Mouse (Mus musculus) A20 (cell line): Measurements from ENCODE around the gene Rsf1.
A peak's percentile ranks its signal among the peaks of the same experiment; 100 is the strongest.

ENCODE experiments used
- DNase-seq: peaks from one replicate; pipeline ENCODE4 v3.0.0-alpha.2; 2011; ENCODE audit warnings: low read depth, low spot score

The Rsf1 gene

DNA sequence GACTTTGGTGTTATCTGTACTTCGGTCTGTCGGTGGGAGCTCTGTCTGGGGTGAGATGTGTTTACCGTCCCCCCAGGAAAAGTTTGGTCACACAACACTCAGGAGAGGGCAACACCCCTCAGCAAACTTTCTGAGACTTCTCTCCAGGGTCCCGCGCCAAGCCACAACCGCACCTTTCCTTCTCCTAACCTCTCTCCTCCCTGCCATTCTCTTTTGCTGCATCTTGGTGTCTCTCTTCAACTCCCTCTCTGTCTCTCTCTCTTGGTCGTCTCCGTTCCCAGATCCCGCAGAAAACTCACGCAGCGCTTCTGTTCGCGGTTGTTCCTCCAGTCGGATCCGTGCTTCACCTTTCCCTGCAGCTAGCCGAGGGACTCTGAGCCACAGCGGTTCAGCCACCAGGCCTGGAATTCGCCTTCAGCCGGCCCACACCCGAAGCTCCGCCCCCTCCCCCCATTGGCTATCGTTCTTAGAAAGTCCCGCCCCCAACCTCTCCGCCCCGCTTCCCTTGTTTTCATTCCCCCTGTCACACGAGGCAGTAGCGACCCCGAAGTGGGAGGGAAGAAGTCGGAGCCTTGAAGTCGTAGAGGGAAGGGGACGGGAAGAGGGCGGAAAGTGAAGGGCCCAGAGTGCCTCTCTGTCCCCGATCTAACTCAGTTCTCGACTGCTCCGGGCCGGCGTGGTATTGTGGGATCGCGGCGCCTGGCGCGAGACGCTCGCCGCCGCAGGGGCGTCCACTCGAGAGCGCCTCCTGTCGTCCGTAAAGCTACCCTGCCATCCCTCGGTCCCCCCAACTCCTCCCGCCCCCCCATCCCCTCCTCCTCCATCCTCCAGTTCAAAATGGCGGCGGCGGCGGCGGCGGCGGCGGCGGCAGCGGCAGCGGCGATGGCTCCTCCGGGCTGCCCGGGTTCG lies at the start of gene Rsf1, which contains the start of gene Aamdc:
Gene Rsf1, plus strand, starts transcription at position 823 of the 909 bp plus-strand sequence.
Gene Aamdc, minus strand, starts transcription at position 431 of the 909 bp plus-strand sequence.
- DNase-seq: peak; percentile 97

DNA sequence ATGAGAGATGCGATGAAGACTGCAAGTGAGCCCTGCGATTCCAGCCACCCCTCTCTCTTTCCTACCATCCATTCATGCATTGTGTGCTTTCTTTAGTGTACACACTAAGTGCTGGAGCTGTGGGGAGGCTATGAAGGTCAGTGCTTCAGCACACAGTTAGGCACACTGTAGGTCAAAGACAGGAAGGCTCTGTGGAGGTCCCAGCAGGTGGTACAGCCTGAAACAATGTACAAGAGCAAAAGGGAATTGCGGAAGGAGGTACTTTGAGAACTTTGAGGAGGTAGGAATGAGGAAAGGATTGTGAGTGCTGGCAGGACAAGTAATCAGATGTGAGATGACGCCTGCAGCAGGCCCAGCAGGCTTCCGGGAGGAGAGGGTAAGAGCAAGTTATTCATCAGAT lies 44.2 kb upstream of the Rsf1 start:
- no peak for DNase-seq

GRCm38 (mm10) chr7:97536571-97536970 lies 43.1 kb upstream of the Rsf1 start:
- no peak for DNase-seq

DNA sequence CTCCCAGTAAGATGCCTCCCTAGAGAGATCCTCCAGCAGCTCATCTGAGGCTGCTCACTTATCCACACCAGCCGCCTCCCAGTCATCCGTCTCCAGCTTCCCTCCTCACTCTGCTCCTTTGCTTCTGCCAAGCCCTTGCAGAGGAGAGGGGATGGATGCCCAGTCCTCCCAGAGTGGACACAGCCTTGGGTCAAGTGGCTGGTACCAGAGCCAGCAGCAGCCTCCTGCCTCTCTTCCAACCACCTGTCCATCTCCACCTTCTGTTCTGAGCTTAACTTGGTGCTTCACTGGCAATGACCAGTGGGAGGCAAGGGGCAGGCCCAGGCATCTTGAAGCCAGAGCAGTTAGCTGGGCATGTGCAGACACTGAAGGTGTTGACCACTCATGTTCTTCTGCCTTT lies 33.2 kb upstream of the Rsf1 start:
- no peak for DNase-seq

- no peak for DNase-seq
Observed at GRCm38 (mm10) chr7:97549301-97549700, 30.4 kb upstream of the Rsf1 start.

DNA sequence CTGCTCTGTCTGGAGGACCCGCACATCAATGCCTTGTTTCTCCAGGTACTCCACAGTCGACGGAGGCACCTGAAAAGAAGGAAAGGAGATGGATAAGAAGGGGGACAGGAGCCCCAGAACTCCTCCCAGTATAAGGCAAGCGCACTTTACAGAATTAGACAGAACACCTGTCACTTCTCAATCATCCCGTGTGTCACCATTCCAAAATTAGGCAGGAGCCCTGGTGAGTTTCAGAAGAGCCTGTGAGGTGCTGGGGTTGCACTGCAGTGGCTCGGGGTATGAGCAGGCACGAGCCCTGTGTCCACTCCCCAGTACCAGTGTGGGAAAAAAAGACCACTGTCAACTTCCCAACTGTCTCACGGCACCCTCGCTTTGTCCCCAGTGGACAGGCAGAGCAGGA lies 29.0 kb upstream of the Rsf1 start:
- DNase-seq: no peak

DNA sequence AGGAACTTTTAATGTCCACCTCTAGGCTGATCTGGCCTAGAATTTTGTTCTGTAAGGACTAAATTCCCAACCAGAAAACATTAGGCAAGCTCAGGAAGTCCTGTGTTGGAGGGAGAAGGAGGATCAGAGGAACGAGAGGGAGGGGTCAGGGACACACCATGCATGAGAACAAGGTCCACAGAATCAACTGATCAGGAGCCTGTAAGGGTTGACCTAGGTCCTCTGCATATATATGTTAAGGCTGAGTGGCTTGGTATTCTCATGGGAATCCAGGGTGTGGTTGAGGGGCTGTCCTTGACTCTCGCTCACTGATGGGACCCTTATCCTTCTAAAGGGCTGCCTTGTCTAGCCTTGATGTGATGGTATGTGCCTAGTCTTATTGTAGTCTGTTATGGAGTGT lies 16.1 kb upstream of the Rsf1 start:
- DNase-seq: no peak

GRCm38 (mm10) chr7:97569372-97569771 lies 10.3 kb upstream of the Rsf1 start:
- no peak for DNase-seq

DNA sequence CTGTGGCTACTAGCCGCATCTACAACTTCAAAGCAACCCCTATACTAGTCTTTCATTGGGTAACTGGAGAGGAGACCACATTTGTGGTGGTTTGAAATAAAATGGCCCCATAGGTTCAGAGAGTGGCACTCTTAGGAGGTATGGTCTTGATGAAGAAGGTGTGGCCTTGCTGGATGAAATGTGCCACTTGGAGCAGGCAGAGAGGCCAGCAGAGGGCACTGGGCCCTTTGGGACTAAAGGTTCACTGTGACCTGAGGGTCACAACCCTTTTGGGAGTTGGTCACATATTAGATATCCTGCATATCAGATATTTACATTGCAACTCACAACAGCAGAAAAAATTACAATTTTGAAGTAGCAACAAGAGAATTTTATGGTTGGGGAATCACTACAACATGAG lies 9.3 kb upstream of the Rsf1 start:
- DNase-seq: peak; percentile 37

- DNase-seq: peak; percentile 55
Observed at GRCm38 (mm10) chr7:97578361-97579066, 1.2 kb upstream of the Rsf1 start.

DNA sequence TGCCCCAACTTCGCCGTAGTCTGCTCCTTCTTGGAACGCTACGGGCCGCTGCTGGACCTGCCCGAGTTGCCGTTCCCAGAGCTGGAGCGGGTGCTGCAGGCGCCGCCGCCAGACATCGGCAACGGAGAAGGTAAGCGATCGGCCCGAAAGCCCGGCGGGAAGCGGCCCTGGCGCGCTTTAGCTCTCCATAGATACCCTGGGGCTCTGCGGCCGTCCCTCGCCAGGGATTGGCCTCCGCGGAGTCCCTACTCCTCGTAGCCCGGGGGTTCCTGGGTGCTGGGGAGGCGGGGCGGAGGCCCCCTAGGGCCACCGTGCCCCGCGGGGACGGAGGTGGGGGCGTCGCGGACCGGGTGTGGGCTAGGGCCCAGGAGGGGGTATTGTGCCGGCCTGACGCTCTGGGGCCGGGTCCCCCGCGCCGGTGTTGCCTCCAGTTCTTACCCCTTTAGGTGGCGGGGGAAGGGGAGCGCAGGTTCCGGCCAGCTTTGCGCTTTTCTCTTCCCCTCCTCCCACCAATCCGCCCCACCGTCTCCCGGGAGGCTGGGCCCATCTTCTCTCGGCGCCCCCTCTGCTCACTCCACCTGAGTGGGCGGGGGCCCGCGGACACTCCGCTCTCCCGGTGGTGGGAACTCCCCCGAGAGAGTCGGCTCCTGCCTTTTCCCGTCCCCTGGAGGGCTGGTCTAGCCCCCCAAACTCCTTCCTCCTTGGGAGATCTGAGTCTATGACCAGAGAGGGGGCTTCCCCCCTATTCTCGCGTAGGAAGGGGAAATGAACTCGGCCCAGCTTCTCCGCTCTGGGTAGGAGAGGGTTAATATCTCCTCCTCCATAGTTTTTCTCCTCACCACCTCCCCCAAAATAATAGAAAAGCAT lies 520 bp downstream of the Rsf1 start:
- peak; percentile 88 for DNase-seq

DNA sequence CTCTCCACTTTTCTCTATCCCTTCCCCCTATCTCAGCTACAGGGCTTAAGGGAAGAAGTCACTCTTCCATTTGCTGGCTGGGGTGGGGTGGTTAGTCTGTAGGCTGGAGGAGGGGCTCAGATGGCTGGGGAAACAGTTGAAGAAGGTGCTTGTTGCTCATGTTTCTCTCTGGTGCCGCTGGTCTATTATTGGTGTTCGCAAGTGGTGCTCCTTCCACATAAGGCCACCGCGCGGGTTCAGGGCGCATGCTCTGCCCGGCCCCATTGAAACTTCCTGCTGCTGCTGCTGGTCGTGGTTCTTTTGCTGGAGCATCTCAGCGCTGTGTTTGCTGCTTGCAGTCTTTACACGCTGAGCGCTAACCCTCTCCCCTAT lies 1.1 kb downstream of the Rsf1 start:
- peak; percentile 90 for DNase-seq

GRCm38 (mm10) chr7:97588506-97588905 lies 8.8 kb downstream of the Rsf1 start:
- no peak for DNase-seq

- DNase-seq: no peak
Observed at GRCm38 (mm10) chr7:97590488-97590887, 10.8 kb downstream of the Rsf1 start.

DNA sequence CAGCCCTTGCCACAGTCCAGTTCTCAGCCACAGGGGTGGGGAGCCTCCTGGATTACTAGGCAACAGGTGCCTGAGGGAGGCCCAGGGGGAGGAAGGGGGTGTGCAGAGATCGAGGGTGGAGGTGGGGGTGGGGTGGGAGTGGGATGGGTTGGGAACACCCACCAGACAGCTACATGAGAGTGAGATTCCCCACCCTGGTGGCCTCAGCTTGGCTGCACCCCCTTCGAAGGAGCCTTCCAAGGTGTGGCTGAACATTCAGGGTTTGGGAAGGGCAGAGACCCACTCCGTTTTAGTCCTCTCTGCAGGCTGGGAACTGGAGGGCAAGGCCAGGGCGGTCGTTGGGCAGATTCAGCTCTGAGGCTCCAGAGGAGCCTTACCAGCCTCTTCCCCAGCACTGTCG lies 11.6 kb downstream of the Rsf1 start:
- no peak for DNase-seq

DNA sequence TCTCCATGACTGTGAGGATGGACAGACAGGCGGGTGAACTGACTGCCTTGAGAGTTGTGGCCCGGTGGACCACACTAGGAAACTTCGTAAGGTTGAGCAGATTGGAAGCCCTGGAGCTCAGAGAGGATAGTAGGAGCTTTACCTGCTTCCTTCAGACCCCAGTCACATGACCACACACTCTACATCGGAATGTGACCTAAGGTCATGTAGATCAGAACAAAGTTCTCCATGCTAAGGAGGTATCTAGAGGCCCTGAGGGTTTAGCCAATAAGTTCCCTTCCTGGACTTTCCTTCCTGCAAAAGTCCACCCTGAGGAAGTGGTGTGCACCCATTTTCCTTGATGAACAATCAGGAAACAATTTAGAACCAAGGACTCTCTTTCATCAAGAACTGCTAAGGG lies 12.7 kb downstream of the Rsf1 start:
- DNase-seq: no peak

DNA sequence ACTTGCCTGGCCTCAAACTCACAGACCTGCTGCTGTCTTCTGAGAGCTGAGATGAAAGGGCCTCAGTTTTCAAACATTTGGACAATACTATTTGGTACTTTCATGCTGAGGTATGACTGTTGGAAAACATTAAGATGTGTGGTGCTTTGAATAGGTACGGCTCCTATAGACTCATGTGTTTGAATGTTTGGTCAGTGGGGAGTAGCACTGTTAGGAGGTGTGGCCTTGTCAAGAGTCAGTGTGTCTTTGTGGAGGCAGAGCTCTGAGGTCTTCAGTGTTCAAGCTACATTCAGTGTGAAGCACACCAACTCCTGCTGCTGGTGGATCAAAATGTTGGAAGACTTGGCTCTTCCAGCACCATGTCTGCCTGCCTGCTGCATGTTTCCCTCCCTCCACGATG lies 13.8 kb downstream of the Rsf1 start:
- DNase-seq: no peak

- no peak for DNase-seq
Observed at GRCm38 (mm10) chr7:97598548-97598947, 18.9 kb downstream of the Rsf1 start.

GRCm38 (mm10) chr7:97621346-97621745 lies 41.7 kb downstream of the Rsf1 start:
- no peak for DNase-seq

DNA sequence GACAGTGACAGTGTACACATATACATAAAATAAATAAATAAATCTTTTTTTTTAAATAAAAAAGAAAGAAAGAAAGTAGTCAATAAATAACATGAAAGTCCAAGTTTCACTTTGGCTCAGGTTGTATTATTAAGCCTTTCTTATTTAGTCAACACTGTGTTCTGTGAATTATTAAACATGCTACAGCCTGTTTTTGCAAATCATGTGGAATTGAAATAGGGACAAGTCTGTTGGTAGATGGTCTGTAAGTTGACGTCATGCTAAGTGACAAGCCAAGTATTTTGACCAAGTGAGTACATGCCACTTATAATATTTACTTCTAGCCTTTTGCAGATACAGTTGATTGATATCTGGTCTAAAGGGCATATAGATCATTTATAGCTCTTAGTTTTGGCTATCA lies 43.0 kb downstream of the Rsf1 start:
- no peak for DNase-seq

DNA sequence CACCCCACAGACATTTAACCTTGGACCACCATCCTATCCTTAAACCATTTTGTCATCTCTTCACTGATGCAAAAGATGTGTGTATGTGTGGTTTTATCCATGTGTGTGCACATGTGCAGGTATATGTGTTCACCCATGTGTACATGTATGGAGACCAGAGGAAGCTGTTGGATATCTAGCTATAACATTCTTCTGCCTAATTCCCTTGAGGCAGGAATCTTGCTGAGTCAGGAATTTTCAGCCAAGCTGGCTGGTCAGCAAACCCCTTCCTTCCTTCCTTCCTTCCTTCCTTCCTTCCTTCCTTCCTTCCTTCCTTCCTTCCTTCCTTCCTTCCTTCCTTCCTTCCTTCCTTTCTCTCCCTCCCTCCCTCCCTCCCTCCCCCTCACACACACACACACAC lies 43.7 kb downstream of the Rsf1 start:
- DNase-seq: no peak

DNA sequence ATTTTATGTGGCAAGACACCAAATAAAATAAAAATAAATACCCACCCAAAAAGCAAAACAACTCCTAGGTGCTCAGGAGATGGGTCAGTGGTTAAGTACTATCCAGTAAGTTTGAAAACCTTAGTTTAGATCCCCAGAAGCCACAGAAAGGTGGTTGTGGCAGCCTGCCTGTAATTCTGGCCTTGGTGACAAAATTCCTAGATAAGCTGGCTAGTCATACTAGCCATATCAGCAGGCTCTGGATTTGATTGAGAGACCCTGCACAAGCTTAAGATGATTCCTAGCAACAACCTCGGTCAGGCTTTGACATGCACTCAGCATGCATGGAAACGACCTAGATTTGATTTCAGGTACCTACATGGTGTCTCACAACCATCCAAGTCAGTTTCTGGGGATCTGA lies 49.7 kb downstream of the Rsf1 start:
- DNase-seq: no peak
